Mouse (Mus musculus): ENCODE measurements at regions not wholly inside any gene's neighbourhood (a gene's known extent, or its start where the extent isn't known, plus 50 kb on each side); places are given as distances from the start of the nearest gene placed in this dataset.
"Not testable (repeated sequence)": the region's sequence is repeated elsewhere in the genome, so short reads cannot be mapped to it uniquely, and the experiment has no call there.

DNA sequence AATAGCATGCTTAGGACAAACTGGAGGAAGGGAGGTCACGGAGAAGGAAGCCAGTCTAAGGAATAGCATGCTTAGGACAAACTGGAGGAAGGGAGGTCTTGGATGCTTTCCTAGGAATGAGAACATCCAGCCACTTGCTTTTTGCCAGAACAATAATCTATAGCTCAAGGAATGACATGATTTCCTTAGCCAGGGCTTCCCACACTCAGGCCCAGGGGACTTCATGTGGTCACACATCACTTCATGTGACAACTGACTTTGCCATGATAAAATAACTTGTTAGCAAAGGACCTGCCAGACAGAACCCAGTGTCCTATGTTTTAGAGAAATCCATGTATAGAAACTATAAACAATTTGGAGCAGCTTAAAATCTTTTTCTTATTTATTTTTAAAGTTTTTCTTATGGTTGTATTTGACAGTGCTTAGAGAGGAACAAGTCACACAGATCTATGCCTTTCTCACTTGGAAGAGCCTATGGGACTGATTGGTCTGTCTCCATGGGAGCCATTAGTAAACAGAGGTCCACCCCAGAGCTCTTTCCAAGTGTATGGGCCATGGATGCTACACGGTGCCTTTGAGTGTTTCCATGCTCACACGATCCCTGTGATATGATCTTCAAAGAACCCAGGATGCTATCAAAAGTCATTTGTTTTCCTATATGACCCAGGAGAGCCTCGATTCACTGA, 153.3 kb upstream of the Unc93a2 start:
- DNase-seq (ENCODE audit: low read depth): no peak

DNA sequence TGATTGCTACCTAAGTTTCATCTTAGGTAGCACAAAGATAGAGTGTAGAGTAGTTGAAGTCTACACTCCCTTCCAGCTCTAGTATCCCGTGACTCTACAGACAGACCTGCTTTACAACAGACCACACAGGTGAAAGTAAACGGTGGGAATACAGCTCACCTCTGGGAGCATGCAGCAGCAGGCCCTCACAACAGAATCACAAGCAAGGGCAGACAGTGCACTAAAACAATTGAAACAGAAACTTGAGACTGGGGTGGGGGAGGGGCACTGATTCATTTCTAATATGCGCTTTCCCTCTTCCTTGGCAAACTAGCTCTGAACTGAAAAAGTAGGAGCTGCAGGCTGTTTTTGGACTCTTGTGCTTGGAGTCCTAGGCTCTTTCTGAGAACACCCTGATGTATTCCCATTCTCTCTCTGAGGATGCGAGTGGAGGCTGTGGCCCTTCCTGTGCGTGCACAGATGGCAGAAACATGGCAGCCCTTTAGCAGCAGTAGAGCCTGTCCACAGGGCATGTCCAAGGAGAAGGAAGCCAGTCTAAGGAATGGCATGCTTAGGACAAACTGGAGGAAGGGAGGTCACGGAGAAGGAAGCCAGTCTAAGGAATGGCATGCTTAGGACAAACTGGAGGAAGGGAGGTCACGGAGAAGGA, 152.5 kb upstream of the Unc93a2 start:
- no peak for DNase-seq (ENCODE audit: low read depth)

DNA sequence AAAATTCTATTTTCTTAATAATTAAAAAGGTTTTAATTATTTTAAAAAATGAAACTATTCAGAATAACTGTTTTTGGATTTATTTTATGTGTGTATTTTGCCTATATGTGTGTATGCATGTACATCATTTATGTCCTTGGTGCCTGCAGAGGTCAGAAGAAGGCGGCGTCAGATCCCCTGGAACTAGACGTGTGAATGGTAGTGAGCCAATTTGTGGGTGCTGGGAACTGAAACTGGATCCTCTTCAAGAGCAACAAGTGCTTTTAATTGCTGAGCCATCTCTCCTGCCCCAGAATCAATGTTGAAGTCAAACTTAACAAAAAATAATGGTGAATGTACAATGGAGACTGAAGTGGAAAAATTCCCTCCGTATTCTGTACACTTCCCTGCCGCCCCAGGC, 151.9 kb upstream of the Unc93a2 start:
- no peak for DNase-seq (ENCODE audit: low read depth)

DNA sequence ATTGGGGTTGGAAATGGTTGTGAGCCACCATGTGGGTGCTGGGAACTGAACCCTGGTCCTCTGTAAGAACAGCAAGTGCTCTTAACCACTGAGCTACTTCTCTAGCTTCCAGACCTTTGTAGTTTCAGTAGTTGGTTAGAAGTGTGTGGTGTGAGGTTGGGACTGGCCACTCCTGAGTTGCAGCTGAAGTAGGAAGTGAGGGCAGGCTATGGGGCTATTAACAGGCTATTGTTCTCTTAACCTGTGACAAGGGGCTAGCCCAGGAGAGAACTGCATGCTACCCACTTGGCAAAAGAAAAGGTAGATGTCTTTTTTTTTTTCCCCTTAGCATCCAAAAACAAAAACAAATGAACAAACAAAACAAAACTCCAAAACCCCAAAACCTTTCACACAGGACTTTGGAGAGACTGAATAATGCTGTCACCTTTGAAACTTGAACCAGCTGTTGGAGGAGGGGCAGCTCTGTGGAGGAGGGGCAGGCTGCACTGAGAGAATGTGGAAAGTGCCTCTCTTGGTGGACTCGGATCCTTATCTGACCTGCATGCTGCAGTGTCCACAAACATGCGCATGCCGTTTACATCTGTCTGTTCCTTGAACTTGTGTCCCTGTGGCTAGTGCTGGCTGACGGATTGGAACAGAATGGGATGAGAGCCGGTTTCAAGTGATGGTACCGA, 149.3 kb upstream of the Unc93a2 start:
- no peak for DNase-seq (ENCODE audit: low read depth)

DNA sequence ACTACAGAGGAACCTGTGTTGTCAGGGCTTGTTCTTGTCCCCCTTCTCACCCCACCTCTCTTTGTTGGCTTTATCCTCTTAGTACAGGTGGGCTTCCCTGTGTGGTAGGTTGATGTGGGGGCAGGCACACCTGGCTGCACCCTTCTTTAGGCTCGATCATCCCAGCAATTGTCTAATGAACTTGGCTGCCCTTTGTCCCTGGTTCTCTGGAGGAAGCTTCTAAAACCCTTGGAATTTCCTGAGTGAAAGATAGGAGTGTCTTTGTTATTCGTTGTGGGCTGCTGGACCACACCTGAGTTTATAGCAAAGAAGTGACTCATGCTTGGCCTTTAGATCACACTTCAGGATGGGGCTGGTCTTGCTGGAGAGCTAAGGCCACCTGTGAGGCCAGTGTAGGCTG, 148.3 kb upstream of the Unc93a2 start:
- DNase-seq (ENCODE audit: low read depth): no peak

DNA sequence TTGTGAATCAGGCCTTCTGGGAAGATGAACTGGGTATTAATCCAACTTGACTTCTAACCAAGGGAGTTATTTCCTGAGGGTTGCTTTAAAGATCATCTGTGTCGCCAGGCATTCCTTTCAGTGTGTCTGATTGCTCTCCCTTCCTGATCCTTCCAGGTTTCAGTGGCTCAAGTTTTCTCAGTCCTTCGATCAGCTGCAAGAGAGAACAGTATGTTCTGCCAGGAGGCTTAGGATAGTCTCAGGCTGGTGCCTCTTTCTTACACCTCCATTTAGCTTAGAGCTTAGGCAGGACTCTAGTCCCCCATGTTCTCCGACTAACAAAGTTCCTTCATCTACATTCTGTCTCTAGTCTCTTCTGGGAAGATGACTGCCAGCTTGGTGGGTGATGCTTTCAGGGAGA, 147.4 kb upstream of the Unc93a2 start:
- no peak for DNase-seq (ENCODE audit: low read depth)

DNA sequence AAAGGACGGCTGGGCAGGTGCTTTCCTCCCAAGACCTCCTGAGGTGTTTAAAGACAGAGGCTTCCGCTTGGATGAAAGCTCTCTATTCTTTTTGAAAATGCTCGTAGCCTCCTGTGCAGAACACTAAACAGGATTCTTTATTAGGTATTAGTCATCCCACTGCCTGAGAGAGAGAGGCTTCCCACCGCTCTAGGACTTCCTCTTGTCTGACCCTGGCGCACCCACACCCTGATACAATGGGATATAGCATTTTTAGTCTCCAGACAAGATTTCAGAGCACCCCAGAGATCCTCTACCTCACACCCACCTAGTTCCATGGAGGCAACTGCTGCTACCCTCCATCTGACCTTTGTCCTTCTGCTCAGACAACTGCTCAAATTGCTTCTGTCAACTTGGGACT, 144.0 kb upstream of the Unc93a2 start:
- no peak for DNase-seq (ENCODE audit: low read depth)

DNA sequence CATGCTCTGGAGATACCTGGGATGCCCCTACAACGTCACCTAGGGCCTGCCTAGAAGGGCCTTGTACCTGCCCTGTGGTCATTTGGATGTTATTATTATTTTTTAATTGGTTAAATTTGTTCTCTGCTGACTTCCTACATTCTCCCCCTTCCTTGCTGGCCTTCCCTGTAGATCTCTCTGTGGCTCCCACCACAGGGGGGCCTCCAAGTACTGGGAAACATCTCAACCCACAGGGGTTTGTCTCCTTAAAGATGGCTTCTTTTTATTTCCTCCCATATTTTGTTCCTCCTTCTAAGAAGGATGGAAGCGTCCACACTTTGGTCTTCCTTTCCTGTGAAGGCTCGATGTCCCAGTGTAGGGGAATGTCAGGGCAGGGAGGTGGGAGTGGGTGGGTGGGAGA, 142.4 kb upstream of the Unc93a2 start:
- DNase-seq (ENCODE audit: low read depth): no peak

DNA sequence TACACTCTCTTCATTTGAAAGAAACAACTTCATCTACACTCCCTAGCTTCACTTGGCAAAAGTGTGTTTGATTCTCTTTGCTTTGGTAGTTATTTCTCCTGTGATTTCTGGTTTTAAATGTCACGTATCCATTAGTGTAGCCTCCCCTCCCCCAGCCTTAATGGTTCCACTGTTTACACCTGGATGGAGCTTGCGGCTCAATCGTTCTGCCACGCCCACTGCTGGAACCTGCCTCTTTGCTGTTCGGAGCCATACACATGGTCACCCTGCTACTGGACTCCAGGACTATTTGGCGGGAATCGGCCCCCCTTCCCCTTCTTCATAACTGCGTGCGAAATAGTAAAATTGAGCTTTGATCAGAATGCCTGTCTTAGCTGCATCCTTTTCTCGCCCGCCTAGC, 139.2 kb upstream of the Unc93a2 start:
- DNase-seq (ENCODE audit: low read depth): not testable (repeated sequence)

DNA sequence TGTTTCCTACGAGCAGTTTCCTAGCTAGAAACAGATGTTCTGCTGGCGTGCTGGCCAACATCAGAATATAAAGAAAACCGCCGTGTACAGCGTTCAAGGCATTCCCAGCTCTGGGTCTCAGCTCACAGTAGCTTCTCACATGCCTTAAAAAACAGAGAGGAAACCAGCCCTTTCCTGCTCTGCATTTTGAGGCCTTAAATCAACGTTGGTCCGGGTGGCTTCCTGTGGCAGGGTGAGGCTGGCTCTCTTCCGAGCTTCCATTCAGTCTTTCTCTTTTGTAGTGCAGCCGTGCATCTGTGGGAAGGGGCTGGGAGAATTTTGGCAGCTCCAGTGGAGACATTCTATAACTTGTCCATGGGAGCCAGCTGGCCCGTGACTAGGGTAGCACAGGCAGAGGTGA, 135.9 kb upstream of the Unc93a2 start:
- no peak for DNase-seq (ENCODE audit: low read depth)
